Mouse (Mus musculus) urinary bladder, postnatal 4 days (tissue): Measurements from ENCODE around the gene Tgm2.
A peak's percentile ranks its signal among the peaks of the same experiment; 100 is the strongest.

Experiments
- DNase-seq, 2 experiments: peaks; one replicate each; pipeline ENCODE4 v3.0.0; 2021 to 2022; ENCODE audit warnings: low spot score in 2 of 2

The Tgm2 gene

GRCm38 (mm10) chr2:158141271-158141670 is 5.0 kb downstream of the Tgm2 start:
- DNase-seq = no peak

GRCm38 (mm10) chr2:158140664-158141063 is 5.6 kb downstream of the Tgm2 start:
- no peak for DNase-seq

GRCm38 (mm10) chr2:158139628-158140027 is 6.6 kb downstream of the Tgm2 start:
- peak in 1 of 2 experiments; percentile 58 for DNase-seq

GRCm38 (mm10) chr2:158138778-158139177 is 7.5 kb downstream of the Tgm2 start:
- DNase-seq = no peak

- no peak for DNase-seq
Measured at GRCm38 (mm10) chr2:158137771-158138170, 8.5 kb downstream of the Tgm2 start.

- no peak for DNase-seq
Measured at GRCm38 (mm10) chr2:158136205-158136604, 10.0 kb downstream of the Tgm2 start.

GRCm38 (mm10) chr2:158133050-158133449 is 13.2 kb downstream of the Tgm2 start:
- DNase-seq = no peak

- no peak for DNase-seq
Measured at GRCm38 (mm10) chr2:158132320-158132719, 13.9 kb downstream of the Tgm2 start.

- DNase-seq = no peak
Measured at GRCm38 (mm10) chr2:158131197-158131835, 14.9 kb downstream of the Tgm2 start.

- no peak for DNase-seq
Measured at GRCm38 (mm10) chr2:158130391-158130986, 15.7 kb downstream of the Tgm2 start.

GRCm38 (mm10) chr2:158129291-158130002 is 16.8 kb downstream of the Tgm2 start:
- no peak for DNase-seq

GRCm38 (mm10) chr2:158128461-158129130 is 17.6 kb downstream of the Tgm2 start:
- DNase-seq = no peak

GRCm38 (mm10) chr2:158127872-158128271 is 18.4 kb downstream of the Tgm2 start:
- DNase-seq = no peak

- no peak for DNase-seq
Measured at GRCm38 (mm10) chr2:158127245-158127644, 19.0 kb downstream of the Tgm2 start.

GRCm38 (mm10) chr2:158122814-158123213 is 23.4 kb downstream of the Tgm2 start:
- no peak for DNase-seq

- peak in 1 of 2 experiments; percentile 54 for DNase-seq
Measured at GRCm38 (mm10) chr2:158121645-158122326, 24.4 kb downstream of the Tgm2 start.

GRCm38 (mm10) chr2:158120868-158121267 is 25.4 kb downstream of the Tgm2 start:
- no peak for DNase-seq

GRCm38 (mm10) chr2:158120211-158120610 is 26.0 kb downstream of the Tgm2 start:
- DNase-seq = no peak

- DNase-seq = no peak
Measured at GRCm38 (mm10) chr2:158119145-158119544, 27.1 kb downstream of the Tgm2 start.

- no peak for DNase-seq
Measured at GRCm38 (mm10) chr2:158116653-158117052, 29.6 kb downstream of the Tgm2 start.

- no peak for DNase-seq
Measured at GRCm38 (mm10) chr2:158115838-158116453, 30.3 kb downstream of the Tgm2 start.
